Mouse (Mus musculus) liver, postnatal 0 days (tissue): Measurements from ENCODE around the gene Ndufb8.

Experiments
- CTCF ChIP-seq: sonication (generic); IDR thresholded peaks from 2 replicates; pipeline ENCODE4 v1.5.1; 2016; ENCODE audit warnings: antibody characterized with exemption, low read depth
- EP300 ChIP-seq: IDR thresholded peaks from 2 replicates; pipeline ENCODE4 v1.6.1; 2016; ENCODE audit warnings: antibody characterized with exemption, low read depth, mild to moderate bottlenecking

DNA sequence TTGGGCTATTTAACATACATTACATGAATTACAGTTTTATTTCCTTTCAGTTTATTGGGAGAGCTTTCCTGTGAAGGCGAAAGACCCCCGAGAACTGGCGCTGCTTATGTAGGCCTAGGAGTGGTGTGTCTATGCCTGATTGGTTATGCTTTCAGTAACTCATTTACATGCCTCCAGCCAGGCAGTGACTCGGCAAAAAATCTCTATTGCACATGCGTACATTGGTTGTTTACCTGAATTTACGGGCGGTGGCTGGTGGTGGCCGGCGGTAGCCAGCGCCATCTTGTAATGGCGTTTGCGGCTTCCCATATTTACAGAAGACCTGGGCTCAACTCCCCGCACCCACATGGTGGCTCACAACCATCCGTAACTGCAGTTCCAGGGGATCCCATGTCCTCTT is 38.9 kb upstream of the Ndufb8 start:
- TF ChIP-seq EP300, result no peak
- TF ChIP-seq CTCF, result no peak
